Mouse (Mus musculus): ENCODE results near the gene Rad51b.

DNA sequence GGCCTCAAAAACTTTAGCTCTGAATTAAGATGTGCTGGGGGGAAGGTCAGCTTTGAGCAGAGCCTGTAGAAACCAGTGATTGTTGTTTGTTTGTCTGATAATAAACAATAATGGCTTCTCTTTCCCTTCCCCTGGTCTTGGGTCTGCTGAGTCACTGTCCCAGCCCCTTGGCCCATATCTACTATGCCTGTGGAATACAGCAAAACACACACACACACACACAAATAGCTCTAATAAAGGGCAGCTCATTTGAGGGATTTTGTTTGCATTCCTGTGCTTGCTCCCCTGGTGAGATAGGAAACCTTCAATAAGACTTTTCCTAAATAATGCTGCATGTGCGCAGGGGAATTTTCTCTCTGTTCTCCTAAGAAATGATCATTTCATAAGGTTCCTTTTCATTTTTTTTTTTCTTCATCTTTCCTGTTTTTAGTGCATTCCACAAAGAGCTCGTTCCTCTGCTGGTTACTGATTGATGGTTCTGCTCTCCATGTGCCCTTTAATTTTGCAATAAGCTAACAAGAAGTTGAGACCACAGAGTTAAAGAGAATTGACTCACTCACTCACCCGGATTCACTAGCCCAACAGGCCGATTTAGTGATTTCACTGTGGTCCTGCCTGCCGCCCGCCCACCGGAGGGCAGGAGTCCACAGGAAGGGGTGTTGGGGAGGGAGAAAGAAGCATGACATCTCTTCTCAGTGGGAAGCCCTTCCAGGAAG is 344.6 kb downstream of the Rad51b start:
- TF ChIP-seq CTCF (conservative IDR thresholded peaks at IDR 0.05; ENCODE audit: low read length) (no peak), POU5F1 (IDR thresholded peaks at IDR 0.05; ENCODE audit: borderline replicate concordance, low read length) (no peak)

All from E14TG2a.4 (cell line).